Mouse (Mus musculus) T-cell, adult 2 months (primary cell): ENCODE measurements around the gene Scfd2.

Experiments
- DNase-seq: peaks from one replicate; pipeline ENCODE4 v3.0.0; 2022; ENCODE audit warnings: low spot score

Scfd2 gene

DNA sequence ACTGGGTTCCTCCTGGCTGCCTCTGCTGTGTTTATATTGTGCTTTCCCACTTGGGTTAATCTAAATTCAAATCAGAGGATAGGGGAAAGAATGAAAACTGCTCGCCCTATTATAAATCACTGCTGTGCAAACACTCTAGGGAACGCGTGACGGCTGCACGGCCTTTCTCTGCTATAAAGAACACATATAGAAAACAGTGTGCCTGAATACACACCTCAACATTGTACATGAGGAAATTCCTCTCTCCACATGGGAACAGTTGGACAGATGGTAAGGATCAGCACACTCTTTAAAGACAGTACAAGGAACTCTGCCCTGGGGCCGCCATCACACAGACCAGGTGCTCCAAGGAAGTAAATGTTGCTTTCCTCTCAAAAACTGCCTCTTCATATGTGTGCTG lies 166.2 kb downstream of the Scfd2 start:
- DNase-seq, result no peak

DNA sequence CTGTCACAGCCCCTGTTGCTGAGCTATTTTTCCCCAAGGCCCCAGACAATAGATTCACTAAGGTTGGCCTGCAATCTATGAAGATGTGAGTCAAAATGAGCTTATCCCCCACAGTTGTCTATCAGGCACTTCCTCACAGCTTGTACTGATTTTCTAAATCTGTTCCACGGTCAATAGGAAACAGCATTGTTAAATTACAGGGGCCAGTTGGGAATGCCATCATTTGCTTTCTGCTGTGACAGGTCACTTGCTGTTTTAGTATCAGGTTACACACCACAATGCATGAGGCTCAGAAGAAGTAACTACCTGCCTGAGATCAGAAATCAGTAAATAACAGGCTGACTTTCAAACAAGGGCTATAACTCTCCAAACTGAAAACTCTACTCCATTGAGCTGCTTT lies 168.3 kb downstream of the Scfd2 start:
- no peak for DNase-seq

DNA sequence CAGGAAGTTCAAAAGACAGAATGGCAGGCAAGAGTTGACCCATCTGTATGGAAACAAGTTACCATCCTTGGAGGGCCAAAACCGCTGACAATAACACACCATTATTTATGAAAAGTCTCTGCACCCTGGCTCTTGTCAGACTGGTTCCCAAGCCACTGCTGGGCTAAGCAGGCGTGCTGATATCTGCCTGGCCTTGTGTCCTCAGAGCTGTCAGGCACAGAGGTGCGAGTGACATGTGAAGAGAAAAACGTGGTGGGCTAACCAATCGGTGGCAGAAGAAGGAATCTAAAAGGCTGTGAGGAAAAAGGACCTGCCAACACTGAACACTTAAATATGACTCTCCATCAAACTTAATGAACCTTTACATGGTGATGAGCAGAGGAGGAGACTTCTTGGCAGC lies 170.0 kb downstream of the Scfd2 start:
- no peak for DNase-seq

DNA sequence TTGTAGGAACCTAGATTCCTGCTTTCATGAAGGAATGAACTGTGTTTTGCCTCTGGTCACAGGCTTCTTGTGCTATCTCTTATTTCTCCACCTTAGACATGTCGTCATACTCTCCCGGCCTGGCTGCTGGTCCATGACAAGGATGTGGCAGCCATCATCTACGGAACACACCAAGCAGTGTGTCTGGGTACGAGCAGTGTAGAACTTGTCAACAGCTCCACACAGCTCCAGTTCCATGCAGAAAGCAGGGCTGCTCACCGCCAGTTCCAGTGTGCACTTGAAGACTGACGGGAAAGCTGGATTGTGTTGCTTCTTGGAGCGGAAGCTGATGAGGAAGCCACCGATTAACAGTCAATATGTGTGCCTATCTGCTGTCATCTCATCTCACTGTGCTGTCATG lies 173.5 kb downstream of the Scfd2 start:
- no peak for DNase-seq

DNA sequence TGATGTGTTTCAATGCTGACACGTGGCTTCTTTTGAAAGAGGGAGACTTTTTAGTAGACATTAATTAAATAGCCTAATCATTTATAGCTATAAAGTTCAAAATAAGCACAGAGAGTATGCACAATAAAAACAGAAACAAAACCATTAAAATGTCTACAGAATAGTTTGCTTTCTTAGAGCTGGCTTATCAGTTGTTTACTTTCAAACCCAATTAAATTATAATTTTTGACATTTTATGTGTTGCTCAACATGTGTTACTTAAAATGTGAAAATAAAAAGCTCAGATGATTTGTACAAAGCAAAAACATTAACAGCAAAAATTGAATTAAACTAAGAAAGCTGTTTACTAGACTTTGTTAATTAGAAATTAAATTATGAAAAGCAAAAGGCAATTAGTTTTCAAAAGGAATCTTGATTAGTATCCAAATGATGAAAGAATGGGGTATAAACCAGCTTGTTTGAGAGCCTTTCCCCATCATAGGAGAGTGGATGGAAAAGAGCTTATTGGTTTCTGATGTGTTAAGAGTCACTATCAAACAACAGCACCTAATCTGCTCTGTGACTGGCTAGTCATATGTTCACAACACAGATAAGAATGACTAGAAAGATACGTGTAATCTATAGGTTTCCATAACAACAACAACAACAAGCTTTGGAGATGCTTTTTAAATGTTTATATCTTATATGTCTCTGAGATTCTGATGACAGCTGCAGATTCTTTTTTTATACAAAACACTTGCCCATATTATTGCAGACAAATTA lies 176.0 kb downstream of the Scfd2 start:
- no peak for DNase-seq

DNA sequence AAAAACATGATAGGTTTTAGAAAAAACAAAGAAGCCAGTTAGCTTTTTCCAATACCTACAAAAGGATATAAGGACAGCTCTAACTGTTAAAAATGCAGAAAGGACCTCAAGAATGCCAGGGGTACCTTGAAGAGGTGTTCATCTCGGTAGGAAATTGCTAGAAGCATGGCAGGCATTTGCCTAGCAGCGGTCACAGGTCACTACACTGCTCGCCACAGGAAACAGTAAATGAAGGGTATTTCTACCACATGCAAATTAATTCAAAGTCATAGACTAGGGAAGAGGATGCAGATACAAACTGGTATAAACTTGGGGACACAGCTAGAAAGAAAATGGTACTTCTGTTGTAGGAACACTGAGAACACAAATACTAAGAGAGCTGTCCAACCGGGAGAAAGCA lies 180.7 kb downstream of the Scfd2 start:
- no peak for DNase-seq

DNA sequence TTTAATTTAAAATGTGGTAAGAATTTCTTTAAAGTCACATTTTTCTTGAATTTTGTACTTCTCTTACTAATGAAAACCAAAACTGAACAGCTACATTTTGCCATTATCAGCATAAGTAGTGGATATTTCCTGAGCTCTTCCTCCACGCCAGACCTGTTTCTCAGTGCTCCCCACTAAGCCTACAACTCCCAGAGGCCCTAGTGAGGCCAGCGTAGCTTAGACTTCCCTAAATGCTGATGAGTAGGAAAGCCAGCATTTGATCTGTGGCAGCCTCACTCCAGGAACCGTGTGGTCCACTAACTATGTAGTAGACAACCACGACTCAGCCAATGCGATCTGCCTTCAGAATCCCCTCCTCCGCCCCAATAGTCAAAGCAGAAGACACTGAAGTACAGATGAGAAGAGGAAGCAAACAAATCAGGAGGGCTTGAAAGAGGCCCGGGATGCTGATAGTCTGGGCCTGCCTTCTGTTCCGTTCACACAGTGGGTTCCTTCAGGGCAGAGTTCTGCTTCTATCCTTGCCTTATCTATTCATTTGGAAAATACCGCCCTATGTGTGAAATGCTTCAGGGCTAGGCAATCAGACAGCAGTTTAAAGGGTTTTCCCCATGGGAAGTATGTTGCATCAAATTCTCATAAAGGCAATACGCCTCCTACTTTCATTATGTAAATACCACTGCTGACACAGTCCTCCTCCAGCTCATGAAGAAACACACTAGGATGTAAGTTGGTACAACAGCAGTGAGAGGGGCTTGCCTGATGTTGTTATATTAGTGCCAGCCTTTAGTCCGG lies 183.3 kb downstream of the Scfd2 start:
- DNase-seq, result no peak

DNA sequence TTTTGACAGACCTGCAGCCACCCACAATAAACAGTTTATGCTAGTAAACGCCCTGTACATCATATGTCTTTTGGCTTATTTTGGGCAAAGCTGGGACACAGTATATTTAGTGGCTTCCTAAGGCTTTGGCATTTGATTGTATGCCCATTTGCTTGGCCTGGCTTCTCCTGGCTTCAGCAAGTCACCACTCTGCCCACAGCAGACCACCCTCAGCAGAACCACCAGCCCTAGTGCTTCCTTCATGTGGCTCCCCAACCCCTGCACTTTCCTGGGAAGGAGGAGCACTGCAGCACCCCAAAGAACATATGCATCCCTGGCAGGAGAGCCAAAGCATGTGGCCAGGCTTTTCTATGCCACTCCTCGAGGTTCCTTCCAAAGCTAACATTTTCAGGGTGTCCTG lies 188.5 kb downstream of the Scfd2 start:
- no peak for DNase-seq

DNA sequence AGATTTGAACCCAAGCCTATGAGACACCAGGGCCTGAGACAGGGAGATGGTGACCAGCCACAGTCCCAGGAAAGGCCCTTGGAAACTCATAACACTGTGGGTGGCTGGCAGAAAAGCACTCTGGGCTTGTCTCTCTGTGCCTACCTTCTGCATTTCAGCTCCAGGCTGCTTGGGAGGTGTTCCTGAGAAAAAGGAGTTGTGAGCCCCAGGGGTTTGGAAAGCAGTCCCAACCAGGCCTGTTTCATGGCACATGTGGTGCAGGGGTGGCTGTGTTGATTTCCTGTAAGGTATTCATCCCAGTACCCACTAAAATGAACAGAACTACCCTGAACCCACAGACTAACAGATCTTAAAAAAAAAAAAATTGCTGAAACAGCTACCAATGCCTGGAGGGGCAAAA lies 189.0 kb downstream of the Scfd2 start:
- DNase-seq, result no peak

DNA sequence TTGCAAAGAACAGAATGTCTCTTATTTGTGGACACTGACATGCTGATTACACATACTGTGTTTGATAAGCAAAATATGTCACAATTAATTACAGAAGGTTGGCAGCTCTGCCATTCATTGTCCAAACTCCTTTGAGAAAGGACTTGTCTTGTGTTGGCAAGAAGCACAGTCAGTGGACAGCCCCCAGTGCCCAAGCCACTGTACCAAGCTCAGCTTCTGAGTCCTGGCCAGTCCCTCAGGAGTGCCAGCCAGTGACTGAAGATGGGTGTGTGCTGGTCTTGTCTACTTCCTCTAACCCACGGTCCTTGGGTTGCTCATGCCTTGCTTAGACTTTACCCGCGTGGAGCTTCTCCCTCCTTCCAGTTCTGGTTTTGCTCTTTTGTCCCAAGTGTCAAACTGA lies 194.1 kb downstream of the Scfd2 start:
- DNase-seq, result no peak

DNA sequence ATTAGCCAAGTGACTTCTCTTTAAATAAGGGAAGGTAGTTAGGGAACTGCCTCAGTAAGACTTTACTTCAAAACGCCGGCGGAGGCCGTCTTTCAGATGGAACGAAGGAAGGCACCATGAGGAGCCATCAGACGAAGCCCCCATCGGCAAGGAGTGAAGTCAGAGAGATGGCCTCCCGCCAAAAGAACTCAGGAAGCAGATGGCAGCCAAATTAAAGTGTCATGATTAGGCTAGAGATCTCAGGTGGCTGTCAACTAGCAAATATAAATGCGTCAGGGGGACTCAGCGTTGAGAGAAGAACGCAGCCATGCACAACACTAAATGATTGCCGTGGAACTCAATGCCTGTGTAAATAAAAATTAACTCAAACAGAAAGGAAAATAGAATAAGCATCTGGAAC lies 194.8 kb downstream of the Scfd2 start:
- DNase-seq, result no peak

DNA sequence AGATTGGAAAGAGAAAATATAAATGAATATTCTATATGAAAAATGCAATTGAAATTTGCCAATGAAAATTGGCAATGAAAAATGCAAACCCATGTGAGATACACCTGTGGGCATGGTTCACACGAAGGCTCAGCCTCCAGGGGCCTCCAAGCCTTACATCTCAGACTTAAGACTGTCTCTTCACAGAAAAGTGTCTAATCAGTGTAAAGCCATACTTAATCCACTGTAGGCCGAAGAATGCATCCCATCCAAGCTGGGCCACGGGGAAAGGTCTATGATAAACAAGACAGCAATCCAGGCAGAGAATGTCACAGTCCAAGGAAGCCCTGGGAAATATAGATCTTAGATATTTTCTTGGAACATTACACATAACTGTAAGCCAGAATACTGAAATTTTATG lies 198.3 kb downstream of the Scfd2 start:
- no peak for DNase-seq

DNA sequence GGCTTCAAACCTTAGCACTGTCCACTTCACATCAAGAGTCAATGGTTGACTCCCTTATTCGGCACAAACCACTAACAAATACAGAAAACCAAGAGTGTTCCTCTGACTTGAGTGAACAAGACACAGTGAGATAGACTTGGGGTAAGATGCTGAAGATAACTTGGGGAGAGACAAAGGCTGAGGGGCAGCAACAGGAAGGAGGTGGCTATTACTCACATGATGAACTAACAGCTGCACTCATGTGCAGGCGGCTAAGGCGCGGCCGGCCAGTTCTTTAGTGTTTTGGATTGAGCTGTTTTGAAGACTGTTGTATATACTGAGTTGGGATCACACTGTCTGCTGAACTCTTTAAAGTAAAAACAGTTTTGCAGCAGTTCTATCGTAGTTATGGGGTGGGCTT lies 205.3 kb downstream of the Scfd2 start:
- DNase-seq, result no peak

DNA sequence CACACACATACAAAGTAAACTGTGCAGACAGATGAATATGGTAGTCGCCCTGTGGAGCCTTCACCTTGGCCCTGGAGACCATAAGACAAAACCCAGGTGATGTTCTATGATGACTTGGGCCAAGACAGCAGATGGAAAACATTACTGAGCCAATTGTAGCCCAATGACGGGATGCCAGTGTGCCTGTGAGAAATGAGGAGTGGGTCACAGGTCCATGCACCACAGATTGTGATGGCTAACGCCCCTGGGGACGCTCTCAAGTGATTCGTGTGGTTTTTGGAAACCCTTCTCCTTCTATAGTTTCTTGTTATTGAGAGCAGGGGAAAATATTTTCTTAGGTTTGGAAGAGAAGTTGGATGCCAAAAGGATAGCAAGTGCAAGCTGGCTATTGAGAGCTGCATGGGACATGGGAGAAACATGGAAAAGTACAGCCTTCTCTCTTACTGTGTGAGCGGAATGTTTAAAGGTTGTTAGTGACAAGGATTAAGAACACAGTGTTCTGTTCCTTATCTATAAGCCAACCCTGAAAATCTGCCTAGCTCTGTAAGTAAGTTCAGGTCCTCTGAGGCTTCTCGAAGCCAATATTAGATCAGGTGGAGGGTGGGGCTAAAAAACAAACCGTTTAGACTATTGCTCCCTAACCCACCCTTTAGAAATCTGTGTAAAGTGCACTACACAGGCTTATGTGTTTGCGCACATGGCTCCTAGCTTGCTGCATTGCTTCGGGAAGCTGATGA lies 210.4 kb downstream of the Scfd2 start:
- DNase-seq, result no peak

DNA sequence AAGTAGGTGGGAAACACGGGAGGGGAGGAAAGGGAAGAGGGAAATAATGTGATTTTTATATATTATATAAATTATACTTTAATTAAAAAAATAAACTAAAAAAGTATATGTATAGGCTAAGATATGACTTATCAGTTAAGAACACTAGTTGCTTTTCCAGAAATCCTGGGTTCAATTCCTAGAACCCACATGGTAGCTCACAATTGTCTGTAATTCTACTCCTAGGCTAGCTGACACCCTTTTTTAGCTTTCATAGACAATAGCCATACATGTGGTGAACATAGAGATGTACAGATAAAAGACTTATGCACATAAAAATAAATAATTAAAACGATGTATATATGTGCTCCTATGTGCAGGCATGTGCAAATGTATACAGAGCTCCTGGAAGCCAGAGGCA lies 212.0 kb downstream of the Scfd2 start:
- DNase-seq, result no peak

DNA sequence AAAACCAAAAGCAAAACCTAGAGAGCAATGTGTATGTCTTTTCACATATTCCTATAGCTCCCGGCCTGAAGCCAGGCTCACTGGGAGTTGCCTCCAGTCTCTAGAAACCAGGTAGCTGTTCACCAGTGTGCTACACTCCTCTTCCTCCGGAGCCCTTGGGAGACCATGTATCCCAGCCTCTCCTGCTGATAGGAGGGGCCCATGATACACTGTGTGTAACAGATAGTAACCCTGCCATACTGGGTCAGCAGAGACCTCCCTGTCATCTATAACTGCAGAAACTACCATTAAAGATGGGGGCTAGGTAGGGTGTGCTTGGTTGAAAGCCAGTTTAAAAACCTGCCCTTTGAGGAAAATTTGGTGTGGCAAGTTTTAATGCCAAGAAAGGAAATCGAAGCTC lies 214.4 kb downstream of the Scfd2 start:
- no peak for DNase-seq

DNA sequence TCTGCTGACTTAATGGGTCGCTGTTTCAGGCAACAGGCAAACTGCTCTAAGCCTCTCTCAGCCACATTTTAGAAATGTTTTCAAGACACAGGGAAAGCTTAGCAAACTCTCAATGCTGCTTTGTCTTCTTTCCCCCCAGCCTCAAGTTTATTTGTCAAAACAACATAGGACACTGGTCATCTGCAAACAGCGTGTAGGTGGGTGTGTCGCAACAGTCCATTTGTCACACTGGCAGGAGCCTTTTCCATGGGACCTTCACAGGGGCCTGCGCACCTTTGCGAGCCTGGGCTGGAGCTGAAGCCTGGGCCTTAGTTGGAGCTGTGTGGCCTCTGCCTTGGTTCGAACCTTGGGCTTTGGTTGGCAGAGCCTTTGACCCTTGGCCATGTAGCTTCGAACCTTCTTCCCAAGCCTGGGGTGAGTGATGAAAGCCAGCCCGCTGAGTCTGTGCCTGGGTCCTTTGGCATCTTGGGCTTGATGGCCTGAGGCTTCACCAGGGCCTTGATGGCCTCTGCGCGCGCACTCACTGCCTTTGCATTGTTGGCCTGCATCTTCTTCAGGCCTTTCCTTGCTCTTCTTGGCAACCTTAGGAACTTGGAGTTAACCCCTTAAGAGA lies 215.1 kb downstream of the Scfd2 start:
- DNase-seq, result no peak

DNA sequence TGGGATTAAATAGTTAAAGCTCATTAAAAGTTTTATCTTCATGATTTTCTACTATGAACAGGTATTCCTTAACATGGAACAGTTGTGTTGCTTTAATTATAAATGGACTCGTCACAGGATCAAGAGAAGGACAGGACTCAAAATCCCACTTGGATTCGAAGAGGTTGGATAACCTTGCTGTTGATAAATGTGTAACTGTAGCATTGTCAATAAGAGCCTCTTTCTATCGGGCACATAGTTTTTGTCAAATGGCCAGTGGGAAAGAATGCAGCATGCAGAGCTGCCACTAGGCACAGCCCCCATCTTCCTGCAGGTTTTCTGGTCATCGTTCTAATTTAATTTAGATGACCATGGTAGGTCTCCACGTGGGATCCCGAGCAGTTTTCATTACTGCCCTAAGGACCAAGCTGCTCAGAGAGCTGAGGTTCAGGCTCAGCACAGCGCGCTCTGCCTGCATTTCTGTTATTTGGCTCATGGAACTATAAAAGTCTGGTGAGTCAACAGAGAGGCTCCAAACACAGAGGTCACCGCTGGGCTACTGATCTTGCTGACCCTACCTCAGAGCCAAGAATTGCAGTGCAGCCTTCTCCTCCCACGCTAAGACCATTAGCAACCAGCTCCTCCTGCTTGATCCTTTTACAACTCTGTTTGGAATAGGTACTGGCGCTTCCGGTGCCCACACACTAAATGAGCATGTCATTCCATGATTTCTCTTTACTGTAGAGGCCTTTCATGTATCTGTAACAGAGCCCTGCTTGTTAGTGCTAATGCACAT lies 215.9 kb downstream of the Scfd2 start:
- no peak for DNase-seq

DNA sequence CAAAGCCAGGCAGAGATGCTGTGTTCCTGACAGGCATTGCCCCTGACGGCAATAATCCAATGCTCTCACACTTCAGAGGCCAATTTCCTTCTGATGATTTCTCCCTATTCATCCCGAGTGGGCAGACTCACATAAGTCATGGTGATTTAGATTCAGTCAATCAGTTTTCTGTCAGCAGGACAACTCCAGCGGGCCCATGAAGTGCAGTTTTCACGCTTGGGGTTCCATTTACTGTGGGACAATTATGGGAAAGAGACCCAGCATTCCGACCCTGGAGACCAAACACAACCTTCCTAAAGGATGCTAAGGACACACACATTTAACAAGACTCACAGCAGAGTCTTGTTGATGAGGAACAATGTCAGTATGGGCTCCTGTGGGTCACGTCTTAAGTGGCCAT lies 217.1 kb downstream of the Scfd2 start:
- no peak for DNase-seq

DNA sequence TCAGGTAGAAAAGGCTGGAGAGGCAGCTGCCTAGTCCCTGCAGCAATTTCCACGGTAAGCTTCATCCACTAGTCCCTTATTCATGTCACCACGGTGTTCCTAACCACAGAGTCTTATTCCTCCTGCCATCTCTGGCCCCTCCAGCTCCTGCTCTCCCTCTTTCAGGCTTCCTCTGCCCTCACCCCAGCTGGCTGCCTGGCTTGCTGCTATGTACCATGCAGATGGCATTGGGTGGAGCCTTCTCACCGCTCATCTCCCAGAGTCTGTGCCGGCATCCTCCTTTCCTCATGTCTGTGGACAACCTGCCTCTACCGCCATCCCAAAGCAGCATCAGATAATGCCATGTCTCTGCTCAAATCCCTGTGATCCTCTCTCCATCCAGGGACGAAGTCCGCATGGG lies 218.0 kb downstream of the Scfd2 start:
- DNase-seq, result no peak

DNA sequence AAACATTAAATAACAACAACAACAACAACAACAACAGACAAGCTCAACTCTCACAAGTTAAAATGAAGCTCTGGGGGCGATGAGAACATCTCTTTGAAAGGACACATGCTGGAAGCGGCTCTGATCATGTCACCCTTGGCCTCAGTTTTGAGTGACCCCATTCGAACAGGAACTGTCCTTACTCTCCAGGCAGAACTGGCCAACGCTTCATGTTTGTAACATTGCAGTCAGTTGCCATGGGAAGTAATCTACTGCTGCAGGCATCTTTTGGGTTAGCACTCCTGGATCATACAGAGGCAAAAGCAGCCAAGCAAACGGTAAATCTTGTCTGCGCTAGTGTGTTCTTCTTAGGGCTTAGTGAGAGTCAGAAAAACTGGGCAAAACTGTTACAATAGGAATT lies 219.7 kb downstream of the Scfd2 start:
- no peak for DNase-seq
